Comparison of ENCODE assay signal across 21 mouse cellular contexts in genomic region chr3:87206336-87207075, GRCm38 (mm10). TPM values are rescaled to one million over a fixed set of nuclear protein-coding genes. Genes with fewer than 3 reads are reported as not detected.
DNase-seq lines count a peak whose midpoint lies in the region; ATAC-seq and TF ChIP-seq lines count a peak whose summit lies in the region.
"Had no signal": no experiment of that assay in that cellular context is flagged by ENCODE, and none has a peak within 500 bp of the region (broad histone marks: within the 10 kb centered on the region; RNA-seq: fewer than 3 reads in every experiment).

No protein-coding gene starts in this region.

- no peak for TF ChIP-seq POLR2A in limb, embryonic 14.5 days (IDR thresholded peaks at IDR 0.05; ENCODE audit: borderline replicate concordance, extremely low read depth, insufficient read depth, insufficient read length)

- peak; percentile 7 for DNase-seq in forebrain, embryonic 10.5 days (ENCODE audit: extremely low spot score, low spot score)
- peak; percentile 7 for DNase-seq in limb, embryonic 11.5 days (ENCODE audit: low spot score)
- DNase-seq in limb, embryonic 10.5 days (ENCODE audit: low spot score) = no peak
- peak; percentile 46 for DNase-seq in fat pad, adult 2 months (ENCODE audit: extremely low read depth, low read depth, low spot score)
- DNase-seq in limb, embryonic 14.5 days (ENCODE audit: low spot score) = peak; percentile 72
- DNase-seq in embryo, embryonic 11 days = no peak
- DNase-seq: adrenal gland, postnatal 14 days; cerebellum, adult 18-20 months; cerebellum, adult 9-11 months; cerebellum, postnatal 36 days; gastrocnemius, postnatal 14 days; heart, postnatal 14 days had no signal

- H3K27ac ChIP-seq in forebrain, embryonic 10.5 days = no peak overlapping the region
- no peak overlapping the region for H3K27ac ChIP-seq in forebrain, embryonic 16.5 days (ENCODE audit: low read length)
- no peak overlapping the region for H3K27ac ChIP-seq in limb, embryonic 11.5 days (replicated peaks; ENCODE audit: low read depth, low read length)
- no peak overlapping the region for H3K27ac ChIP-seq in limb, embryonic 10.5 days
- H3K27ac ChIP-seq in limb, embryonic 14.5 days (replicated peaks; ENCODE audit: low read depth, low read length) = no peak overlapping the region; the same call in 1 of the 2 replicates
- no peak overlapping the region for H3K27ac ChIP-seq in hindbrain, embryonic 12.5 days
- H3K27ac ChIP-seq: heart, embryonic 10.5 days; heart, embryonic 15.5 days; hindbrain, embryonic 14.5 days; intestine, embryonic 15.5 days had no signal

- H3K4me1 ChIP-seq in forebrain, embryonic 10.5 days = no peaks in the 10 kb centered on the region
- no peaks in the 10 kb centered on the region for H3K4me1 ChIP-seq in forebrain, embryonic 16.5 days (replicated peaks; ENCODE audit: control insufficient read depth, insufficient read depth, low read length)
- no peaks in the 10 kb centered on the region for H3K4me1 ChIP-seq in limb, embryonic 11.5 days (ENCODE audit: control insufficient read depth, insufficient read depth, low read length)
- no peaks in the 10 kb centered on the region for H3K4me1 ChIP-seq in limb, embryonic 10.5 days
- H3K4me1 ChIP-seq in limb, embryonic 14.5 days (ENCODE audit: control insufficient read depth, insufficient read depth, low read length) = peaks cover 14% of the 10 kb centered on the region; the same call in 1 of the 2 replicates
- no peaks in the 10 kb centered on the region for H3K4me1 ChIP-seq in hindbrain, embryonic 12.5 days
- H3K4me1 ChIP-seq: heart, embryonic 15.5 days; intestine, embryonic 15.5 days had no signal

- no peaks in the 10 kb centered on the region for H3K36me3 ChIP-seq in forebrain, embryonic 10.5 days (replicated peaks)
- H3K36me3 ChIP-seq in forebrain, embryonic 16.5 days (ENCODE audit: control insufficient read depth, insufficient read depth) = no peaks in the 10 kb centered on the region
- no peaks in the 10 kb centered on the region for H3K36me3 ChIP-seq in limb, embryonic 11.5 days (ENCODE audit: control insufficient read depth, insufficient read depth, low read length)
- no peaks in the 10 kb centered on the region for H3K36me3 ChIP-seq in limb, embryonic 10.5 days
- H3K36me3 ChIP-seq in limb, embryonic 14.5 days (ENCODE audit: control insufficient read depth, insufficient read depth, low read length) = no peaks in the 10 kb centered on the region
- H3K36me3 ChIP-seq in hindbrain, embryonic 12.5 days = no peaks in the 10 kb centered on the region
- H3K36me3 ChIP-seq: heart, embryonic 10.5 days; heart, embryonic 15.5 days; intestine, embryonic 15.5 days had no signal

- no peak for ATAC-seq in forebrain, embryonic 16.5 days
- ATAC-seq in limb, embryonic 11.5 days (ENCODE audit: insufficient number of reproducible peaks, low FRiP score, low TSS enrichment, low read depth) = no peak
- ATAC-seq in limb, embryonic 14.5 days (ENCODE audit: low FRiP score, low read depth) = peak; percentile 80
- no peak for ATAC-seq in hindbrain, embryonic 12.5 days (ENCODE audit: low FRiP score)
- ATAC-seq: activated CD4-positive, CD25-positive, alpha-beta regulatory T cell, adult 4 months; forebrain, embryonic 14.5 days; intestine, embryonic 15.5 days; Patski had no signal

- no peak overlapping the region for H3K4me3 ChIP-seq in forebrain, embryonic 10.5 days
- H3K4me3 ChIP-seq in forebrain, embryonic 16.5 days (replicated peaks; ENCODE audit: low read length) = no peak overlapping the region
- H3K4me3 ChIP-seq in limb, embryonic 11.5 days (ENCODE audit: low read depth, low read length) = no peak overlapping the region
- H3K4me3 ChIP-seq in limb, embryonic 10.5 days = no peak overlapping the region
- H3K4me3 ChIP-seq in limb, embryonic 14.5 days (replicated peaks; ENCODE audit: low read length) = no peak overlapping the region
- H3K4me3 ChIP-seq in hindbrain, embryonic 12.5 days = no peak overlapping the region
- H3K4me3 ChIP-seq: heart, embryonic 10.5 days; heart, embryonic 15.5 days; intestine, embryonic 15.5 days had no signal

- H3K27me3 ChIP-seq in forebrain, embryonic 10.5 days (ENCODE audit: poor library complexity, severe bottlenecking) = no peaks in the 10 kb centered on the region
- no peaks in the 10 kb centered on the region for H3K27me3 ChIP-seq in forebrain, embryonic 16.5 days (replicated peaks; ENCODE audit: control insufficient read depth, insufficient read depth, low read length)
- no peaks in the 10 kb centered on the region for H3K27me3 ChIP-seq in limb, embryonic 11.5 days (ENCODE audit: control insufficient read depth, insufficient read depth, low read length)
- no peaks in the 10 kb centered on the region for H3K27me3 ChIP-seq in limb, embryonic 10.5 days (ENCODE audit: low read depth, poor library complexity, severe bottlenecking)
- no peaks in the 10 kb centered on the region for H3K27me3 ChIP-seq in limb, embryonic 14.5 days (ENCODE audit: control insufficient read depth, insufficient read depth, low read length)
- H3K27me3 ChIP-seq in hindbrain, embryonic 12.5 days = no peaks in the 10 kb centered on the region
- H3K27me3 ChIP-seq: heart, embryonic 15.5 days; intestine, embryonic 15.5 days had no signal

- H3K9me3 ChIP-seq in forebrain, embryonic 10.5 days = no peaks in the 10 kb centered on the region
- no peaks in the 10 kb centered on the region for H3K9me3 ChIP-seq in forebrain, embryonic 16.5 days (ENCODE audit: control insufficient read depth, low read length)
- no peaks in the 10 kb centered on the region for H3K9me3 ChIP-seq in limb, embryonic 11.5 days (ENCODE audit: control insufficient read depth, low read length)
- H3K9me3 ChIP-seq in limb, embryonic 10.5 days (replicated peaks) = no peaks in the 10 kb centered on the region
- H3K9me3 ChIP-seq in limb, embryonic 14.5 days (ENCODE audit: control insufficient read depth, low read length) = no peaks in the 10 kb centered on the region
- no peaks in the 10 kb centered on the region for H3K9me3 ChIP-seq in hindbrain, embryonic 12.5 days (replicated peaks)
- H3K9me3 ChIP-seq: heart, embryonic 10.5 days; heart, embryonic 15.5 days; intestine, embryonic 15.5 days had no signal

- no peak overlapping the region for H3K4me2 ChIP-seq in forebrain, embryonic 16.5 days (ENCODE audit: low read length)
- H3K4me2 ChIP-seq in limb, embryonic 11.5 days (ENCODE audit: low read depth, severe bottlenecking) = no peak overlapping the region
- H3K4me2 ChIP-seq in limb, embryonic 14.5 days (replicated peaks; ENCODE audit: low read depth, low read length, severe bottlenecking) = no peak overlapping the region
- H3K4me2 ChIP-seq in hindbrain, embryonic 12.5 days (replicated peaks) = no peak overlapping the region
- H3K4me2 ChIP-seq: heart, embryonic 15.5 days; hindbrain, embryonic 14.5 days; intestine, embryonic 15.5 days had no signal

- no peak overlapping the region for H3K9ac ChIP-seq in forebrain, embryonic 16.5 days (replicated peaks; ENCODE audit: low read depth, low read length)
- no peak overlapping the region for H3K9ac ChIP-seq in limb, embryonic 11.5 days (ENCODE audit: low read length)
- no peak overlapping the region for H3K9ac ChIP-seq in limb, embryonic 14.5 days (ENCODE audit: low read depth, low read length, severe bottlenecking)
- H3K9ac ChIP-seq in hindbrain, embryonic 12.5 days = no peak overlapping the region
- H3K9ac ChIP-seq: heart, embryonic 15.5 days; hindbrain, embryonic 14.5 days; intestine, embryonic 15.5 days had no signal

- WGBS in forebrain, embryonic 10.5 days = 91% methylated on average over 5 of the region's 5 CpGs
- WGBS in forebrain, embryonic 16.5 days = 73% methylated on average over 5 of the region's 5 CpGs
- 81% methylated on average over 5 of the region's 5 CpGs for WGBS in limb, embryonic 11.5 days
- WGBS in limb, embryonic 10.5 days = 83% methylated on average over 5 of the region's 5 CpGs
- 34% methylated on average over 5 of the region's 5 CpGs for WGBS in limb, embryonic 14.5 days
- WGBS in hindbrain, embryonic 12.5 days = 84% methylated on average over 5 of the region's 5 CpGs

RNA-seq across cellular contexts. Expression of gene Kirrel, which starts 32.0 kb away (rescaled TPM):
- polyA plus RNA-seq in forebrain, embryonic 10.5 days (2016; fragmentation: Nextera tagmentation; extraction: Ambion mirVana) = 13.1 and 14.3 TPM in 2 replicates
- polyA plus RNA-seq in forebrain, embryonic 16.5 days (2015; fragmentation: Nextera tagmentation; extraction: Ambion mirVana) = 3.7 and 4.6 TPM in 2 replicates
- 12.8 and 13.6 TPM in 2 replicates for polyA plus RNA-seq in limb, embryonic 11.5 days (2014; fragmentation: Nextera tagmentation; extraction: Ambion mirVana)
- 17.4 and 19.0 TPM in 2 replicates for polyA plus RNA-seq in limb, embryonic 10.5 days (2016; fragmentation: Nextera tagmentation; extraction: Ambion mirVana)
- 46.6 and 57.2 TPM in 2 replicates for polyA plus RNA-seq in limb, embryonic 14.5 days (2012; rRNA removed)
- polyA plus RNA-seq in limb, embryonic 14.5 days (2014; fragmentation: Nextera tagmentation; extraction: Ambion mirVana) = 11.3 and 15.8 TPM in 2 replicates
- 17.3 and 17.7 TPM in 2 replicates for polyA plus RNA-seq in hindbrain, embryonic 12.5 days (2016; fragmentation: Nextera tagmentation; extraction: Ambion mirVana)
- polyA plus RNA-seq: activated CD4-positive, CD25-positive, alpha-beta regulatory T cell, adult 4 months had no signal

RNA-seq across cellular contexts. Expression of gene Fcrls, which starts 57.0 kb away (rescaled TPM):
- 2.0 and 2.6 TPM in 2 replicates for polyA plus RNA-seq in forebrain, embryonic 10.5 days (2016; fragmentation: Nextera tagmentation; extraction: Ambion mirVana)
- polyA plus RNA-seq in forebrain, embryonic 16.5 days (2015; fragmentation: Nextera tagmentation; extraction: Ambion mirVana) = 9.8 and 12.7 TPM in 2 replicates
- polyA plus RNA-seq in limb, embryonic 11.5 days (2014; fragmentation: Nextera tagmentation; extraction: Ambion mirVana) = 3.0 and 3.4 TPM in 2 replicates
- polyA plus RNA-seq in limb, embryonic 10.5 days (2016; fragmentation: Nextera tagmentation; extraction: Ambion mirVana) = 0.77 and 3.3 TPM in 2 replicates
- 12.1 TPM in 2 replicates for polyA plus RNA-seq in limb, embryonic 14.5 days (2012; rRNA removed)
- 18.7 and 20.5 TPM in 2 replicates for polyA plus RNA-seq in limb, embryonic 14.5 days (2014; fragmentation: Nextera tagmentation; extraction: Ambion mirVana)
- 8.1 and 10.1 TPM in 2 replicates for polyA plus RNA-seq in hindbrain, embryonic 12.5 days (2016; fragmentation: Nextera tagmentation; extraction: Ambion mirVana)
- polyA plus RNA-seq: activated CD4-positive, CD25-positive, alpha-beta regulatory T cell, adult 4 months; Patski had no signal

Comparison
In these comparisons a context has a peak if more than half of its experiments do, and no peak if none do; other contexts are left out.
1. DNase-seq: peak in forebrain, embryonic 10.5 days (single experiment), limb, embryonic 11.5 days (single experiment), fat pad, adult 2 months (single experiment) and limb, embryonic 14.5 days (single experiment); none in limb, embryonic 10.5 days (single experiment) and embryo, embryonic 11 days (single experiment).